Mouse (Mus musculus) small intestine, adult 2 months (tissue): ENCODE measurements around the gene Dbil5.

Experiments
- CTCF ChIP-seq: fragments of 200-500 bp; IDR thresholded peaks from 2 replicates; pipeline ENCODE4 v1.5.1; 2012; ENCODE audit warnings: low read depth, mild to moderate bottlenecking, control low read depth, inconsistent platforms, low read length, moderate library complexity, mixed read lengths; ENCODE audit not compliant: insufficient replicate concordance, insufficient read length; ENCODE audit errors: extremely low read depth
- POLR2A ChIP-seq: fragments of 200-500 bp; IDR thresholded peaks from 2 replicates; pipeline ENCODE4 v1.6.1; 2012; ENCODE audit warnings: low read depth, mild to moderate bottlenecking, control low read depth, inconsistent platforms, low read length, moderate library complexity

DNA sequence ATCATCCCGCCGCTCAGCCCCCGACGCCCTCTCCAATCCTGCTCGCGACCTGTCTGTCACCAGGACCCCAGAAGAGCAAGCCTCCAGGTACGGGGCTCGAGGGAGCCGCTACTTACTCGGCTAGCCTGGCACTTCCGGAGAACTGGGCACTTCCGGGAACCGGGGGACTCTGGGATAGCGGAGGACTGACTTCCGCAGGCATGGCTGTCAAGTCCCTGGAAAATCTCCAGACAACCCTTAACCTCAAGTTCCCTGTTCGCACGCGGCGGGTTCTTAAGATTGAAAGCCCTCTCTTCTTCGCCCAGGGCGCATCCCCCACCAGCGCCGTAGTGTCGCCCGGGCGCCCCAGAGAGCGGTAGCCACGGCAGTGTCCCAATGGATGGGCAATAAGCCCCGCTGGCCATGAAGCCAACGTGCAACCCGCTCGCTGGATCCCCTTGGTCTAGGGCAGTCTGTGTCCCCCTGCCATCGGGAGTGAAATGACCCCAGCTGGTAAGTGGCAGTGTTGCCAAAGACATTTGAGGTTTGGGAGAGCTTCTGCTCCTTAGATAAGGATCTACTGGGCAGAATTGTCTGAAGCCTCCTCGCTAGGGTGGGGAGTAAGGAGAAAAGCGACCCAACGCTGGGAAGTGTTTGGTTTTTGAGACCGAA lies 37.8 kb upstream of the Dbil5 start, which contains the start of the genes Vps53 and Fam57a:
- TF ChIP-seq POLR2A (peak; percentile 73; the same call in 1 of the 2 replicates), CTCF (no peak)
